Mouse (Mus musculus): Measurements from ENCODE around the gene Slc35e2.
"Not testable (repeated sequence)": the region's sequence is repeated elsewhere in the genome, so short reads cannot be mapped to it uniquely, and the experiment has no call there.

Slc35e2 gene

DNA sequence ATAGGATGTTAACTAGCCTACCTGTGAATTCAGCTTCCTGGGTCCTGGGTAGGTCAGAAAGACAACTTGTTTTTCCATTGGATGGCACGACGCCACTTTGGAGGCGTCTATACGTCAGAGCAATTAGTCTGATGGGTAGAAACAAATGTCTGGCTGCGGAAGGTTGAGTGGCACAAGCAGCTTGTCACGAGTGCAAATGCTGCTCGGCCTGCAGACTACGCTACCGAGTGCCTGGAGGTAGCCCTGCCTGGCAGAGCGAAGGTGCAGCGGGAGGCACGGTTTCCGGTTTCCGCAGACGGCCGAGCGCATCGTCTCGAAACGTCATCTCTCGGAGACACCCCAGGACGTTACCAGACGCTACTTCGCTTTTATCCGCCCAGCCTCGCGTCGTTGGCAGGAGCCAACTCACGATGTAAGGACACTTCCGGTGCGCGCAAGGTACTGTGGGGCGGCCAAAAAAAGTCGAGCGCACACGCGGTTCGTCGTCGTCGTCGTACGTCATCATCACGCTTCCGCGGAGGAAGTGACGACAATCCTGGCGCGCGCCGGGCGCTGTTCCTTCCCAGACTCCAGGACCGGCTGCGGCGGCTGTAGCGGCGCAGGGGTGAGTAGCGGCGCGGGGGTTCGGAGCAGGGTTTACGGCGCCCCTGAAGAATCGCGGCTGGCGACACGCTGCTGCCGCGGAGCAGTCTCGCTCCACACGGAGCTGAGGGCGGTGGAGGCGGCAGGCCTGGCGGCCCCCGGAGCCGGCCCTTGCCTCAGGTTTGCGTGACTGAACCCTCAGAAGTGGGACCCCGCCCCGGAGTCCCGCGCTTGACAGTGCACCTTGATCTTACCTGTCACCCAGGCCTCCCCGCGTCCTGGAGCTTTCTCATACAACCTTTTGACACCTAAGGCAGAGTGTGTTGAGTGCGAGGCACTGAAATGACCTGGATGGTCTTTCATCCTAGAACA, 23.4 kb downstream of the Slc35e2 start, which contains the start of gene Cdk11b:
Gene Cdk11b (plus strand): TSS at position 517 of the 954 bp plus-strand sequence.
- DNase-seq (ENCODE audit: extremely low spot score, low read depth, low spot score): peak; percentile 93

DNA sequence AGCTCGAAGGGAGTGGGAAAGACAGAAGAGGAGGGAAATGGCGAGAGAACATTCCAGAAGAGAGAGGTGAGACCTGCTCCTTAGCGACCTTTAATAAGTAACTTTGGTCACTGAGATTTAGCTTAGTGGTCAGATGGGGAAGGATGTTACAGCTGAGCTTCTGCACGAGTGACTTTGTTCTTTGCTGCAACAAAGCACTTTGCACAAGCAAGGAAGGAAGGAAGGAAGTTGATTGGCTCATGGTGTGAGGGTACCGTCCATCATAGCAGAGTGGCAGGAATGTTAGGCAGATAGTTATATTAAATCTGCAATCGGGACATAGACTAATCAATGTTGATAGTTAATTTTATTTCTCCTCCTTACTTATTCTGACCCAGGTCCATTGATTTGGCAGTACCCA, 29.1 kb downstream of the Slc35e2 start:
- no peak for DNase-seq (ENCODE audit: extremely low spot score, low read depth, low spot score)

DNA sequence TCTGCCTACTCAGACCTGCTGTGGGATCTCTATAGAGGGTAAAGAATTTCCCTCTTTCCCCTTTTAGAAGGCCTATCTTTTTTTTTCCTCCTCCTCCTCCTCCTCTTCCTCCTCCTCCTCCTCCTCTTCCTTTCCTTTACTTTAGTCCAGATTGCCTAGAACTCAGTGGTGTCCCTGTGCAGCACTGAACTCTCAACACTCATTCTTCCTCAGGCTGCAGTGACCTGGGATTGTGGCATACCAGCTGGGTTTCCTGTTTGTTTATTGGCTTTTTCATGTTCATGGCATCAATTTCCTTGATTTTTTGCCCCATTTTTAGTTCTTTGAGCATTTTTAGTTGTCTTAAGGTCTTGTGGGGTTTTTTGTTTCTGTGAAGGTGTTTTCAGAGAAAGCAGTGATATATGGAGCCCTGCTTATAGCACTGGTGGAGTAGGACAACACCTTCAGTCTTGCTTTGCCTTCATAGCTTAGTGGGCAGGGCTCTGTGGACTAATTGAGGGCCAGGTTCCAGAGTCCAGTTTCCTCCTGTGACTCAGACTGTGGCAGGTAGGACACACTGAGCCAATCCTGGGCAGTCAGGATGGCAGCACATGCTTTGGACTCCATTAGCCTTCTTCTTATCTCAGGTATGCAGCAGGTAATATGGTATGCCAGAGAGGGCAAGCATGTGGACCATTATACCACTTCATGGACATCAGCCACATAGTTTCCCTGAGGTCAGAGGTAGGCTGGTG, 34.7 kb downstream of the Slc35e2 start:
- no peak for DNase-seq (ENCODE audit: extremely low spot score, low read depth, low spot score)

DNA sequence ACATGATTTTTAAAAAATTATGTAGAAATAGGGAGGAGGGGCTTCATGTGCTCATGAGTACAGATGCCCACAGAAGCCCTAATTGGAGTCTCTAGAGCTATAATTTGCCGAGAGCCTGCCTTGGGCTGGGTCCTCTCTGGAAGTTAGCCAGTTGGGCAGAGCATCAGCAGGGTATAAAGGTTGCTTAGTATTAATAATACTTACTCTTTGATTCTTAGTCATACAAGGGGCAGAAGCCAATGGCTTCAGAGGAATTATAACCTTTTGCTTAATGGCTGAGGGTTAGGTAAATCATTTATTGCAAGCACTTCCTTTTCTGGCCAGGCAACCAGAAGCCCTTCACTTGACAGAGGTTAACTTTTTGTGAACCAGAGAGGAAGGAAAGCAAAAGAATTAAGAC, 42.3 kb downstream of the Slc35e2 start:
- no peak for DNase-seq (ENCODE audit: extremely low spot score, low read depth, low spot score)

DNA sequence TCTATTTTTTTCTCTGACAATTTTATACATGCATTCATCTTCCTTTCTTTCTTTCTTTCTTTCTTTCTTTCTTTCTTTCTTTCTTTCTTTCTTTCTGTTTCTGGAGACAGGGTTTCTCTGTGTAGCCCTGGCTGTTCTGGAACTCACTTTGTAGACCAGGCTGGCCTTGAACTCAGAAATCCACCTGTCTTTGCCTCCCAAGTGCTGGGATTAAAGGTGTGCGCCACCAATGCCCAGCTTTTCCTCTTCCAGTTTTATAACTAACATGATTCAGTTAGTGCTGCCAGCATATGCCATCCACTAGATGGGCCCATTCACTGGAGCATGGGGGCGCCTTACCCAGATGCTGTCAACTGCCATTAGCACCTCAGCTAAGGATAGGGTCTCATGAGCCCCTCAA, 44.1 kb downstream of the Slc35e2 start, which contains the start of gene Gm10563:
Gene Gm10563 (minus strand): TSS at position 101 of the 400 bp plus-strand sequence.
- not testable (repeated sequence) for DNase-seq (ENCODE audit: extremely low spot score, low read depth, low spot score)

DNA sequence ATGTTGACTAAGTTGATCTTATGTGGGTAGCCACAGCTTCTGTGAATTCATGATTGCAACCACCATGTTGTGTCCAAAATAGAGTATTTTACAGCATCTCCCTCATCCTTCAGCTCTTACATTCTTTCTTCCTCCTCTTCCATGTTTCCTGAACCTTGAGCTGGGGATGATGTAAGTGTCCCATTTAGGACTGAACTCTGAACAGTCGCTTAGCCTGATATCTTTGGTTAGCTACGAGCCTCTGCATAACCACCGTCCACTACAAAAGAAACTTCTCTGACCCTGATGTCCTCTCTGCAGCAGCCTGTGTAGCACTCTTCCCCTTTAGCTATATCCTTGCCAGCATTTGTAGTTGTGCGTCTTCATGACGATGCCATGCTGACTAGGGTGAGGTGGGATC, 44.5 kb downstream of the Slc35e2 start:
- no peak for DNase-seq (ENCODE audit: extremely low spot score, low read depth, low spot score)

DNA sequence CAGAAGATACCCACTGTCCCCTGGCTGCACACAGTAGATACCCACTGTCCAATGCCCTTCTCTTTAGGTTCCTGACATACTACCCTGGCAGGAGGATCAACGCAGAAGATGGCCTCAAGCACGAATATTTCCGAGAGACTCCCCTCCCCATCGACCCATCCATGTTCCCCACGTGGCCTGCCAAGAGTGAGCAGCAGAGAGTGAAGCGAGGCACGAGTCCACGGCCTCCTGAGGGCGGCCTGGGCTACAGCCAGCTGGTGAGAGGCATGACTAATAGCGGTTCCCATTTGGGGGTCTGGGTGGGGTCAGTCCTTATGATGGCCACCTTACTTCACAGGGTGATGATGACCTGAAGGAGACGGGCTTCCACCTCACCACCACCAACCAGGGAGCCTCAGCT, 48.1 kb downstream of the Slc35e2 start:
- DNase-seq (ENCODE audit: extremely low spot score, low read depth, low spot score): no peak

DNA sequence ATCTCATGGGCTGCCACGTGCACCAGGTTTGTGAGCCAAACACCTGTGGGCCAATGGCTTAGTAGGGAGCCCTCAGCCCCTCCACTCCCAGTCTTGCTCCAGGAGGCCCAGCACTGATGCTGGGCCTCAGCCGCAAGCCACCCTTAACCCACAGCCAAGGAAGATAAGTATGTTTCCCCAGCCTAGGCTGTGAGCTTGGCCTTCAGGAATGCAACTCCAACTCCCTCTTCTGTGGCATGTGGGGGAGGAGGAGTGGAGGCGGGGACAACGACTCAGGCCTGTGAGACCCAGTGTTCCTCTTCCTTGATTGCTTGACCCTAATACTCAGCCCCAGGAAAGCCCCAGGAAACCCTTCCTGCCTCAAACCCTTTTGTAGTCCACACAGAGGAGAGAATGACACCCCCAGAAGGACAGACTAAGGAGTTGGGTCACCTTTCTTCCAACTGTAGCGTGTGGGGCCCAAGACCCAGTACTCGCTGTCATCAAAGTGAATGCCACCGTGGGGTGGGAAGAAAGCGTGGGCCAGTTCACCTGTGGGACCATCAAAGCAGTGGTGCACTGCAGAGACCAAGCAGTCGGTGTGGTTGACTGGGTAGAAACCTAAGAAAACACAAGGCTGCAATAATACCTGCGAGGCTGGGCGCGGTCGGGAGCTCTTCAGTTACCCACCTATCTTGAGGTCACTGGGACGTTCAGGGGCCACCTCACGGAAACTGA, 50.5 kb downstream of the Slc35e2 start:
- no peak for DNase-seq (ENCODE audit: extremely low spot score, low read depth, low spot score)

DNA sequence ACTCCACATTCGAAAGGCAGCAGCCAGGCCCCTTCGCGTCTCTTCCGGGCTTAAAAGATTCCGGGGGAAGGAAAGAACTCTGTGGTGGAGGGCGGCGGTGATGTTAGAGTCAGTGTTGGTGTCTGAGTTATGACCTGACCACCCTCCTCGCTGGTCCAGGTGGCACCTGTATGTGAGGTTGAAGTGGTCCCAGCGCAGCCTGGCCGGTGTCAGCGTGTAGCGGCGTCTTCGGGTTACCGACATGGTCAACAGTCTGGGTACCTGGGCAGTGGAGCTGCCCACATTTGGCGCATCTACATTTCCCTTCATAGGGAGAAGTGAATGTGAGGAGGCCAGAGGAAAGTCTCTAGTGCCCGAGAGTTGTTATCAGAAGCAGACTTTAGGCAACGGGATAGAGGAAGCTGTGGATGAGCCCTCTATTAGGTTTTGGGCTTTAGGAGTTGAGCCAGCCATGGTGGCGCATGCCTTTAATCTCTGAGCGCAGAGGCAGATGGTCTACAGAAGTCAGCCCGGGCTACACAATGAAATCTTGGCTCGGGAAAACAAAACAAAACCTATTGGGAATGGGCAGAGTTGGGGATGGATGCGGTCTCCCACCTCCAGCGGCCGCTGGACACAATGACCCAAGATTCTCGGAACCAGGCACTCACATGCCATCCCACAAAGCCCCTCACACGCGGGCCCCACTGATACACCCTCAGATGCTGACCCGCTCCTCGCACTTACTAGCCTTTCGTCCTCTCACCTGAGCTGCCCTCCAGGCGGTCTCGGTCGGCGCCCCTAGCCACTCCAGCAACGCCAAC, 51.3 kb downstream of the Slc35e2 start:
- no peak for DNase-seq (ENCODE audit: extremely low spot score, low read depth, low spot score)

DNA sequence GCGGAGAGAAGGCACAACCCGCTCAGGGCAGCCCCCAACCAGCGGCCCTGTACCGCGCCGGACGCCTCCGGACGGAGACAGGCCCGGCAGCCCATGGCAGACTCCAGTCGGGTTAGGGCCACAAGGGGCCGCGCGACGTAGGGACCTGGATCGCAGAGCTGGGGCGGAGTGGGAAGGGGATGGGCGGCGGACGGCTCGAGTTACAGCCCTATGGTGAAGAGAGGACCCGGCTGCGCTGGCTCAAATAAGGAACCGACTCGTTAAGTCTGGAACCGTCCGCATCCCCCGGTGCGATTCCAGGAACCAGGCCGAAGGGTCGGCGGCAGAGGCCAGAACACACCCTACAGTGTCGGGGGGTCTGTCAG, 51.9 kb downstream of the Slc35e2 start, which contains the start of gene Mmp23:
Gene Mmp23 (minus strand): TSS at position 299 of the 365 bp plus-strand sequence.
- no peak for DNase-seq (ENCODE audit: extremely low spot score, low read depth, low spot score)

DNA sequence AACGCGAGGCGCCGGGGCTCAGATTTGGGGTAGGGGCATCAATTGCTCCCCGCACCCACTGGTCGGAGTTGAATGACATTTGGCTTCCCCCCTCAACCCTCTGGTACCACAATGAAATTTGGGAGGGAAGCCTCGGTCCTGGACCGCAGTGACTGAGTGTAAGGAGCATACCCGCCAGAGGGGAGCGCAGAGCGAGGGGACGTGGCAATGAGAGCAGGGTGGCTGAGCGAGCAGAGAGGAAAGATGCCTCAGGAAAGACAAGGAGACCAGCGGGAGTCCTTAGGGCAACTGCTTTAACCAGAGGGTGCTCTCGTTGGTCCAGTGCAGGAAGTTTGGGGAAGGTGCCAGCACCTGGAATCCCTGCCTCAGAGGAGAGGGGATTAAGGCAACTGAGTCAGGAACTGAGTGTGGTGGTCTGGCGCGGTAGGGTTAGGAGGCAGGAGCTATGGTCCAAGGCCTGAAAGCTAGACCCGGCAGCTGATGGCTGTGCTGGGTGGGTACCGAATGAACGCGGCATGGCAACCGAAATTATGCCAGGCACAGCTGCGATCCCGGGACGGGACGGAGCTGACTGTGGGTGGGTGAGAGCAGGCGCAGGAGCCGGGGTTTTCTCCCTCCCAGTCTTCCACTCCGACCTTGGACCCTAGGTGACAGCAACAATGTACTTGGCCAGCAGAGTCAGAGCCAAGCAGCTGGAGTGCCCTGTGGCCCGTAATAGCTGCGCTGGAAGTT, 52.4 kb downstream of the Slc35e2 start:
- no peak for DNase-seq (ENCODE audit: extremely low spot score, low read depth, low spot score)

DNA sequence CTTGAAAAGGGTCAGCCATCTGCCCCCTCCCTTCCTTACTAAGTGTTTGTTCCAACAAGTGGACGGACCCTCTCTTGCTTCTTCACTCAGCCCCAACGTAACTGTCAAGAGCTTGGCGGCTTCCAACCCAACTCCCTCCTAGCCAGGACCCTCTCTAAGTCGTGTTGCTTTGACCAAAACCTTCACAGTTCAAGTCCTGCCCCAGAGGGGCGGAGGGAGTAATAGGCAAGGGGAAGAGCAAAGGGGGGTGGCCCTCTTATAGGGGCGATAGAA, 52.9 kb downstream of the Slc35e2 start:
- no peak for DNase-seq (ENCODE audit: extremely low spot score, low read depth, low spot score)

DNA sequence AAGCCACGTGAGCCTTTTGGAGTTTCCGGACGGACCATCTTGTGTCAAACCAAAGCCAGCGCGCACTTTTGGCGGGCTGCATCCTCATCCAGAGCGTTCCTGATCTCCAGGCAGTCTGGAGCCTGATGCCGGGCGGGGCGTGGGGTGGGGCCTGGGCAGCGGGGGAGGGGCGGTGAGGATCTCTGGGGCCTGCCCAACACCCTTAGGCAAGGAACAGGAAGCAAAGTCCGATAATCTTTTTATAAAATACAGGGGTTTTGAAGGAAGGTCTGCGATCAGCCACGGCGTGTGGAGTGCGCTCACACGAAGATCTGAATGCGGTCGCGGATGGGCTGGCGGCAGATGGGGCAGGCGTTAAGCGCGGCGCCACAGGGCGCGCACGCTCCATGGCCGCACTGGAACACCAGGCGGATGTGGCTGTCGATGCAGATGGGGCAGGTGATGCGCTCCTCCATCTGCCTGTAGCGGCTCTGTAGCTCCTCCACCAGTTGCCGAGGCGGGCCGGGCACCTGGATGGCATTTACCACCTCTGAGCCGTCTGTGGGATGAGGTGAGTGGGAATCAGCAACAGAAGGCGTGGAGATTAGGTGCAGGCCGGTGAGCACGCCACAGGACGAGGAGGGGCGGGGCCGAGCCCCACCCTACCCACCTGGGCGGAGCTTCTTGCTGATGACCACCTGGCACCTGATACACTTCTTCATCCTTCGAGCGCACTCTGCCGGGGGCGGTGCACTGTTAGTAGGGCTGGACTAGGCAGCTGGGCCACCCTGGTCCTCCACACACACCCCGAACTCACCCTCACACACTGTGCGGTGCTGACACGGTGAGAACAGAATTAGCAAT, 53.5 kb downstream of the Slc35e2 start:
- DNase-seq (ENCODE audit: extremely low spot score, low read depth, low spot score): no peak

DNA sequence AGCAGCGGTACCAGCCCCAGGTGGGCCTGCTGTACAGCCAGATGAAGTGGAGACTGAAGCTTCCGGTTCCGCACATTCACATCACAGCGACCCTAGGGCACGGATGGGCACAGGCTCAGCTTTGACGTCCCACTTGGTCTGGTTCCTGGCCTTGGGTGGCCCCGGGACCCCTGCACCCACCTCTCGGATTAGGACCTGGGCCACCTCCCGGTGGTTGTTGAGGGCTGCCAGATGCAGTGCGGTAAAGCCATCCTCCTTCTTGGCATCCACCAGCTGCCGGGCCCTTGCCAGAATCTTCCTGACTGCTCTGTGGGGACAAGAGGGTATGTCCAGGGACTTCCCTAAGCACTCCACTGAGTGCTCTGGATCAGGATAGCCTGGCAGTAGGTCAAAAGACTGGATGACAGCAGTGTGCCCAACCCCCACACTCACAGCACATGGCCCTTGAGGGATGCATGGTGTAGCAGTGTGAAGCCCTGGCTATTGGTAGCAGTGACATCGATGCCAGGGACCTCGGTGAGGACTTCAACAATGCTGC, 55.1 kb downstream of the Slc35e2 start:
- DNase-seq (ENCODE audit: extremely low spot score, low read depth, low spot score): no peak

DNA sequence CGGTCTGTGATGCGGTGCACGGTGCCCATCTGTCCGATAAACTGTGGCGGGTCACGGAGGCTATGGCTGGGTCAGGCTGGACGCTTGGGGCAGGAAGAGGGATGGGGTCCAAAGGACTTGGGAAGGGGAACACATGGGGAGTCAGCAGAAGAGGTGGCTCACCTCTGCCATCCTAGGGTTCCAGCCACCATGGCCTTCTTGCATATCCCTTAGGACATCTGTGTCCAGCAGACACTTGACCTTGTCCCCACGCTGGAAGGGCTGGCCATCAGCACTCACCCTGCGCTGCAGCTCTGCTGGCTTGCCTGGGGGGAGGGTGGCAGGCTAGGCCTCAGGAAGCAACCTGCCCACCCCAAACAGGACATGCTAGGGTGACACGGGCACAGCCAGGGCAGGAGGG, 57.7 kb downstream of the Slc35e2 start:
- DNase-seq (ENCODE audit: extremely low spot score, low read depth, low spot score): no peak

DNA sequence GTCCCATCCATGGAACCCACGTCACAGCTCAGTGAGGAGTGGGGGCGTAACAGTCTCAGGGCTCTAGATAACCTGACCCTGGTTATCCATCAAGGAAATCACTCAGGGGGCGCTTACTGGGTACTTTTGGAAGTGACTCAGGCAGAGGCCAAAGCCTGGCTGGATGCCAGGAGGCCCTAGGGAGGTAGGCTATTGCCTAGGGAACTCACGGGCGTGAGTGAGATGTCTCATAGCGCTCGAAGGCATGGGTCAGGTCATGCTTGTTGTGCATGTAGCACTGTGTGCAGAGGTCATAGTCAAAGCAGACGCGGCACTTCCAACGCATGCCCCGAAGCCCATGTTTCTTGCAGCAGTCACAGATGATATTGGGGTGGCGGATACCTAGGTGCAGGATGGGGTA, 59.4 kb downstream of the Slc35e2 start:
- no peak for DNase-seq (ENCODE audit: extremely low spot score, low read depth, low spot score)

DNA sequence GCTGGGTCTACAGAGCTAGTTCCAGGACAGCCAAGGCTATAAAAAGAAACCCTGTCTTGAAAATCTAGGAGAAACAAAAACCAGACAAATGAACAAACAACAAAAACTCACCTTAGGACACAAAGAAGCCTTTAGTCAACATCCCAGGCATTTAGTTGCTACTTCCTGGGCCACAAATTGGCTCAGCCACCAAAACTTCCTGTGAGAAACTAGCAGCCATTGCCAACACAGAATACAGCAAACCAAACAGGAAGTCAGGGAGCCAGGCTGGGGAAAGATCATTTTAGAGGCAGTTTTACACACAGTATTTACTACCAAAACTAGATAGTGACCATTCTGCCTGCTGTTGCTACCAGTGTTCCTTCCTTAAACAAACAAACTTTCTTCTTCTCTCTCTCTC, 65.7 kb downstream of the Slc35e2 start:
- no peak for DNase-seq (ENCODE audit: extremely low spot score, low read depth, low spot score)

DNA sequence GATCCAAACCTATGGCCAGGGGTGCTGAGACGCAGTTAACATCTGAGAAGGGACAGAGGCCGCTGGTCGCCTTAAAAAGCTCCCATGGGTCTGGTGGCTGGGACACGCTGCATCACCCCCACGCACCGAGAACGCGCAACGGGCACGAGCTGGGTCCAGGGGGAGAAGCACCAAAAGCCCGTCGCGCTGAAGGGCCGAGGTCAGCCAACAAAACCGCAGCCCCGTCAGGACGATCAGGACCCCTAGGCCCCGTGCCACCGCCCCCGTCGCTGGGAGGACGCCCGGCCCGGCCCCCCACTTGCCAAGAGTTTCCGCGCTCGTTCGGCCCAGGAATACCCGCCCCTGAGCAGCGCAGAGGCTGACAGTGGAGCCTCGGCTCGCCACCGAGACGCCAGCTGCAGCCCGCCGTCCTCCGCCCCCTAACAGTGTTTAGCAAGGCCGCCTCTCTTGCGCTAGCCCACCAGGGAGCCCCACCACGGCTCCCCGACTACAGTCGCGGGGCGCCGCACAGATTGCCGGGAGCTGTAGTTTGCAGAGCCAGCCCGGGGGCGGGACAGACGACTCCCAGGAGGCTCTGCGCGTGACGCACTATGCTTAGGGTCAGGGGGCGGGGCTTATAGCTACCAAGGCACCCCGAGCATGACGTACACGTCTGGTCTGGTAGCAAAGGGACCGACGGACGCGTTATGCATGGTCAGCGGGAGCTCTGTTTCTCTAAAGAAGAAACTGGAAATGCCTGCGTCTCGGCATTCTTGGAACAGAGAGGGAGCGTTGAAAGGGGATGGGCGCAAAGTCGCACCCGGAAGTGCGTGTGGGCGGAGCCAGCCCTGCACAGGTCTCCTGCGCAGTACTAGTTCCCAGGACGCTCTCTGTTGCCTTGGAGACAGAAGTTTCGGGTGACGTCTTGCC, 67.7 kb downstream of the Slc35e2 start, which contains the start of gene Mib2:
Gene Mib2 (minus strand): TSS at position 510 of the 909 bp plus-strand sequence.
- DNase-seq (ENCODE audit: extremely low spot score, low read depth, low spot score): peak; percentile 89

All from hindlimb bud, embryonic 11.5 days (tissue).